Mouse (Mus musculus): ENCODE measurements at regions not wholly inside any gene's neighbourhood (a gene's known extent, or its start where the extent isn't known, plus 50 kb on each side); places are given as distances from the start of the nearest gene placed in this dataset.

GRCm38 (mm10) chr1:125158481-125158880, 277.0 kb downstream of the Actr3 start:
- DNase-seq = no peak
- intact Hi-C loops (cut with DNase I) = no loop called here

- intact Hi-C loops (cut with DNase I) = no loop called here
These were observed 279.4 kb downstream of the Actr3 start for GRCm38 (mm10) chr1:125156093-125156492.

GRCm38 (mm10) chr1:125149817-125150216, 285.7 kb downstream of the Actr3 start:
- intact Hi-C loops (cut with DNase I) = no loop called here
- no peak for DNase-seq

More at GRCm38 (mm10) chr1:125156093-125156492, 279.4 kb downstream of the Actr3 start:
- DNase-seq = no peak

- no peak for DNase-seq
These were observed 311.7 kb downstream of the Actr3 start for GRCm38 (mm10) chr1:125123861-125124260.

GRCm38 (mm10) chr1:125100596-125100995, 334.9 kb downstream of the Actr3 start:
- intact Hi-C loops (cut with DNase I) = no loop called here
- DNase-seq = no peak

More at GRCm38 (mm10) chr1:125123861-125124260, 311.7 kb downstream of the Actr3 start:
- intact Hi-C loops (cut with DNase I) = no loop called here

- intact Hi-C loops (cut with DNase I) = no loop called here
- no peak for DNase-seq
These were observed 350.6 kb downstream of the Actr3 start for GRCm38 (mm10) chr1:125084906-125085305.

GRCm38 (mm10) chr1:125039572-125040326, 395.8 kb downstream of the Actr3 start:
- DNase-seq = no peak
- intact Hi-C loops (cut with DNase I) = no loop called here

GRCm38 (mm10) chr1:125013301-125013700, 422.2 kb downstream of the Actr3 start:
- DNase-seq = no peak
- intact Hi-C loops (cut with DNase I) = no loop called here

GRCm38 (mm10) chr1:125011893-125012292, 423.6 kb downstream of the Actr3 start:
- no peak for DNase-seq
- intact Hi-C loops (cut with DNase I) = no loop called here

GRCm38 (mm10) chr1:124997577-124997976, 437.9 kb downstream of the Actr3 start:
- intact Hi-C loops (cut with DNase I) = no loop called here
- DNase-seq = no peak

GRCm38 (mm10) chr1:124950849-124951248, 484.7 kb downstream of the Actr3 start:
- intact Hi-C loops (cut with DNase I) = no loop called here
- DNase-seq = no peak

- intact Hi-C loops (cut with DNase I) = no loop called here
- no peak for DNase-seq
These were observed 531.2 kb downstream of the Actr3 start for GRCm38 (mm10) chr1:124904373-124904772.

- intact Hi-C loops (cut with DNase I) = no loop called here
These were observed 564.4 kb downstream of the Actr3 start for GRCm38 (mm10) chr1:124871148-124871547.

GRCm38 (mm10) chr1:124866248-124866647, 569.3 kb downstream of the Actr3 start:
- DNase-seq = no peak
- intact Hi-C loops (cut with DNase I) = no loop called here

More at GRCm38 (mm10) chr1:124871148-124871547, 564.4 kb downstream of the Actr3 start:
- DNase-seq = no peak

- intact Hi-C loops (cut with DNase I) = no loop called here
- no peak for DNase-seq
These were observed 589.8 kb downstream of the Actr3 start for GRCm38 (mm10) chr1:124845681-124846080.

- DNase-seq = no peak
- intact Hi-C loops (cut with DNase I) = no loop called here
These were observed 609.8 kb downstream of the Actr3 start for GRCm38 (mm10) chr1:124825717-124826116.

GRCm38 (mm10) chr1:124793026-124793425, 642.5 kb downstream of the Actr3 start:
- intact Hi-C loops (cut with DNase I) = no loop called here
- no peak for DNase-seq

GRCm38 (mm10) chr1:124790646-124791045, 644.9 kb downstream of the Actr3 start:
- no peak for DNase-seq

GRCm38 (mm10) chr1:124790130-124790529, 645.4 kb downstream of the Actr3 start:
- DNase-seq = no peak
- intact Hi-C loops (cut with DNase I) = no loop called here

More at GRCm38 (mm10) chr1:124790646-124791045, 644.9 kb downstream of the Actr3 start:
- intact Hi-C loops (cut with DNase I) = no loop called here

GRCm38 (mm10) chr1:124783066-124783465, 652.5 kb downstream of the Actr3 start:
- intact Hi-C loops (cut with DNase I) = no loop called here
- DNase-seq = no peak

- intact Hi-C loops (cut with DNase I) = no loop called here
These were observed 657.8 kb downstream of the Actr3 start for GRCm38 (mm10) chr1:124777685-124778084.

GRCm38 (mm10) chr1:124756721-124757120, 678.8 kb downstream of the Actr3 start:
- intact Hi-C loops (cut with DNase I) = no loop called here
- no peak for DNase-seq

More at GRCm38 (mm10) chr1:124777685-124778084, 657.8 kb downstream of the Actr3 start:
- DNase-seq = no peak

All from gastrocnemius, postnatal 36 days (tissue).